Mouse (Mus musculus) neural tube, embryonic 11.5 days (tissue): Measurements from ENCODE around the gene Klhl10. TPM values are rescaled to one million over a fixed set of nuclear protein-coding genes. Genes with fewer than 3 reads are reported as not detected.
A peak's percentile ranks its signal among the peaks of the same experiment; 100 is the strongest.

Experiments used
- ATAC-seq: fragments of 200-750 bp; cut with Nextera tagmentation; 2 replicates; pipeline ENCODE4 v1.8.0; 2017; ENCODE audit warnings: moderate number of reproducible peaks, mild to moderate bottlenecking, moderate TSS enrichment, moderate library complexity; ENCODE audit not compliant: insufficient read depth, low FRiP score, low TSS enrichment
- DNase-seq: peaks from one replicate; pipeline ENCODE4 v3.0.0-alpha.2; 2015; ENCODE audit warnings: low spot score
- H3K27ac ChIP-seq: fragments of 300-500 bp; sonication (generic); 2 replicates; pipeline ENCODE4 v1.5.1; 2014; ENCODE audit warnings: low read depth, mild to moderate bottlenecking, low read length
- H3K27me3 ChIP-seq: fragments of 300-500 bp; sonication (generic); 2 replicates; pipeline ENCODE4 v1.6.1; 2014; ENCODE audit warnings: mild to moderate bottlenecking, low read length, mixed read lengths; ENCODE audit not compliant: control insufficient read depth, insufficient read depth
- H3K36me3 ChIP-seq: fragments of 300-500 bp; sonication (generic); 2 replicates; pipeline ENCODE4 v1.6.1; 2014; ENCODE audit warnings: mild to moderate bottlenecking, low read length, moderate library complexity, mixed read lengths; ENCODE audit not compliant: control insufficient read depth, insufficient read depth
- H3K4me1 ChIP-seq: fragments of 300-500 bp; sonication (generic); 2 replicates; pipeline ENCODE4 v1.6.1; 2014; ENCODE audit warnings: low read length, mixed read lengths; ENCODE audit not compliant: control insufficient read depth, insufficient read depth
- H3K4me2 ChIP-seq: fragments of 300-500 bp; sonication (generic); 2 replicates; pipeline ENCODE4 v1.6.1; 2014; ENCODE audit warnings: low read depth, mild to moderate bottlenecking, moderate library complexity
- H3K4me3 ChIP-seq: fragments of 300-500 bp; sonication (generic); 2 replicates; pipeline ENCODE4 v1.5.1; 2014; ENCODE audit warnings: low read depth, low read length
- H3K9ac ChIP-seq: fragments of 300-500 bp; sonication (generic); 2 replicates; pipeline ENCODE4 v1.6.1; 2014; ENCODE audit warnings: mild to moderate bottlenecking, low read length
- H3K9me3 ChIP-seq: fragments of 300-500 bp; sonication (generic); 2 replicates; pipeline ENCODE4 v1.6.1; 2016; ENCODE audit warnings: low read length; ENCODE audit not compliant: control insufficient read depth
- WGBS: fragments of 180-500 bp; shearing (Covaris S2); extraction: QIAGEN DNeasy Blood & Tissue Kit; methylation state at CpG from one replicate; pipeline ENCODE4 v1.1.7; 2014; 5-methylcytosine and 5-hydroxymethylcytosine counted together
- polyA plus RNA-seq: library from polyadenylated mRNA; unstranded; fragments of >200 nt; fragmentation: Nextera tagmentation; extraction: Ambion mirVana; gene quantifications from 2 replicates; pipeline ENCODE4 v1.2.1, GENCODE M21; 2014

Klhl10 gene
- polyA plus RNA-seq, 1 experiment from 2014 or later: 0.40 TPM

GRCm38 (mm10) chr11:100404456-100405074, 37.2 kb upstream of the Klhl10 start:
- DNase-seq (no peak), ATAC-seq (no peak)
- Histone ChIP-seq H3K9ac (no peak overlapping the region), H3K27me3 (no peaks in the 10 kb centered on the region), H3K4me2 (no peak overlapping the region), H3K4me1 (no peaks in the 10 kb centered on the region; the same call in 1 of the 2 replicates), H3K4me3 (no peak overlapping the region), H3K36me3 (no peaks in the 10 kb centered on the region), H3K27ac (no peak overlapping the region), H3K9me3 (no peaks in the 10 kb centered on the region)
- WGBS: 84% methylated on average over 3 of the region's 3 CpGs

GRCm38 (mm10) chr11:100406273-100406672, 35.4 kb upstream of the Klhl10 start:
- Histone ChIP-seq H3K27ac (no peak overlapping the region), H3K4me1 (no peaks in the 10 kb centered on the region; the same call in 1 of the 2 replicates), H3K27me3 (no peaks in the 10 kb centered on the region), H3K9me3 (no peaks in the 10 kb centered on the region), H3K36me3 (no peaks in the 10 kb centered on the region), H3K4me2 (no peak overlapping the region), H3K9ac (no peak overlapping the region), H3K4me3 (no peak overlapping the region)
- WGBS: 83% methylated on average over 8 of the region's 8 CpGs
- DNase-seq: no peak
- ATAC-seq: no peak

DNA sequence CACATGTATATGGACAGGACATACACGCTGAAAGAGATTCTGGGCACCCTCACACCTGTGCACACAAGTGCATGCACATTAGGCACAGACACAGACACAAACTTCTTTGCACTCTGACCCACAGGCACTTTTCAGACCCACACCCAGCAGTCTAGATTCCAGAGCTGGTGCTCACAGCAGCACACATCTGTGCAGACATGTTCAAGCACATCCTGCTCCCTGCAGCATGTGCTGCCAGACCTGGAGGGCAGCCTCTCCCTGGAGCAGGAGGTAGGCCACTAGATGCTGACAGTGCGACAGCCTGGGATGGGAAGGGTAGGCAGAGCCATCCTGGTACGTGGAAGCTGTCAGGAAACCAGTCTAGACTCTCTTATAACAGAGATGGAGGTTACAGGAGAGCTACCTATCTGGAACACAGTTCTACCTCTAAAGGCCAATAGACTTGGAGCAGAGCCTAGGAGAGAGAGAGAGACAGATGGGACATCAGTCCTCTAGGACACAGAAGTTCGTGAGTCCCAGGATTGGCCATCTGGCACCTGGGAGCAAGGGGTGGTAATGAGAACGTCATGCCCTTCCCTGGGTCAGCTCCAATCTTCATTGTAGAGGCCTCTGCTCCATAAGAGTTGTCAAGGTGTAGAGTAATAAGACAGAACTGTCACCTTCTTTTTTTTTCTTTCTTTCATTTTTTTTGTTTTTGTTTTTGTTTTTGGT, 34.6 kb upstream of the Klhl10 start:
- ATAC-seq (no peak), DNase-seq (no peak)
- no peak overlapping the region for H3K27ac ChIP-seq
- H3K9me3 ChIP-seq: no peaks in the 10 kb centered on the region
- H3K27me3 ChIP-seq: no peaks in the 10 kb centered on the region
- no peak overlapping the region for H3K9ac ChIP-seq
- no peaks in the 10 kb centered on the region for H3K36me3 ChIP-seq
- WGBS: 78% methylated on average over 5 of the region's 5 CpGs
- H3K4me1 ChIP-seq: no peaks in the 10 kb centered on the region; the same call in 1 of the 2 replicates
- H3K4me3 ChIP-seq: no peak overlapping the region
- H3K4me2 ChIP-seq: no peak overlapping the region

DNA sequence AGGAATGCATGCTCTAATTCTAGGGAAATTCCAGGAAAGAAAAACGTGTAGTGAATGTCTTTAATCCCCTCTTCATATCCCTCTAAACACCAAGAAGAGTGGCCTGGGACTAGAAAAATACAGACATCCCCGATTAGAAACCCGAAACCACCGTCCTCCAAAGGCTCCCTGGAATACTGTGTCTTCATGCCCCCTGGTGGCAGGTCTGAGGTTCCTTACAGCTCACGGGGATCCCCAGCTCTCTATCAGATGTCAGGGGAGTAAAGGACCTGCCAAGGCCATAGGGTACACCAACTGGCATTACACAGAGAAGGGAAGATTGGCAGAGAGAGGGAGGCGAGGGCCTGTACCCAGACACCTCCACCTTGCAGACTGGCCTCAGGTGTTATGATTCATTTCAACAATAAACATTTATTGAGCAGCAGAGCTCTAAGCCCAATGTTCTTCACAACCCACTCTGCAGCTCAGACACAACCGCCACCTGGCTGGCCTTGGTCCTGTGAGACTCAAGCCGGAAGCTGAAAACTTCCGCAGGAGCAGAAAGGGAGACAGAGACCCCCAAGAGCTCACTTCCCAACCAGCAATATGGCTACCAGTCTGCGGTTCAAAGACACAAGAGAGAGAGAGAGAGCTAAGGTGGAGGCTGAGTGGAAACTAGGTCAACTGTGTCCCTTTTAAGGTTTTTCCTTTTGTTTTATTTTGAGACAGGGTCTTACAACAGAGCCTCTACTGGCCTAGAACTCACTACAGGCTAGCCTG, 33.5 kb upstream of the Klhl10 start:
- Histone ChIP-seq H3K27ac (no peak overlapping the region), H3K4me3 (no peak overlapping the region), H3K9me3 (no peaks in the 10 kb centered on the region), H3K9ac (no peak overlapping the region), H3K36me3 (no peaks in the 10 kb centered on the region), H3K27me3 (no peaks in the 10 kb centered on the region), H3K4me2 (no peak overlapping the region), H3K4me1 (peaks cover 1% of the 10 kb centered on the region; the same call in 1 of the 2 replicates)
- ATAC-seq (no peak), DNase-seq (peak; percentile 60)
- 45% methylated on average over 10 of the region's 10 CpGs for WGBS

DNA sequence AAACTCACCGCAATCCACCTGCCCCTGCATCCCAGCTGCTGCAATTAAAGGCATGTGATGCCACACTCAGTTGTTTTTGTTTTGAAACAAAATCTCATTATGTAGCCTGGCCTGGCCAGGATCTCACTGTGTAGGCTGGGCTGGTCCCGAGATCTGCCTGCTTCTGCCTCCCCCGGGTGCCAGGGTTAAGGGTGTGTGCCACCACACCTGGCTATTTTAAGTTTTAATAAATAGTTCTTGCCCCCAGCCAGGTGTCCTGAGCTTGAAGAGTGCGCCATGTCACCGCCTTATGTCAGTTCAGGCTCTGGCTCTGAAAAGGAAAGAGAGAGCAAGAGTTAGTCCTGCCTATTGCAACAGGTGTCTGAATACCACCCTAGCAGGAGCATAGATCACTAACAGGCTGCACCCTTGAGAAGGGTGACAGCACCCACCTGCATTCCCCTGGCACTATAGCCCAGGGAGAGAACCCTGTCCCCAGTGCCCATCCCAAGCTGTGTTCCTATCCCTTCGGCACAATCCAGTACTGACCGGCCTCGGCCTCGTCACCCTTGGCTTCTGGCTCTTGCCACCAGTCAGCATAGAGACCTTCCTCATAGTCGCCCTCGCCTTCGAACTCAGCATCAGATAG, 32.8 kb upstream of the Klhl10 start:
- DNase-seq: no peak
- H3K27me3 ChIP-seq: 0 out of 2 replicates have a peak, but pooled peaks cover 3% of the 10 kb centered on the region
- no peak for ATAC-seq
- WGBS: 93% methylated on average over 12 of the region's 12 CpGs
- H3K4me1 ChIP-seq: peaks cover 6% of the 10 kb centered on the region; the same call in 1 of the 2 replicates
- H3K9me3 ChIP-seq: no peaks in the 10 kb centered on the region
- H3K4me3 ChIP-seq: no peak overlapping the region
- no peak overlapping the region for H3K27ac ChIP-seq
- no peak overlapping the region for H3K4me2 ChIP-seq
- no peaks in the 10 kb centered on the region for H3K36me3 ChIP-seq
- no peak overlapping the region for H3K9ac ChIP-seq

DNA sequence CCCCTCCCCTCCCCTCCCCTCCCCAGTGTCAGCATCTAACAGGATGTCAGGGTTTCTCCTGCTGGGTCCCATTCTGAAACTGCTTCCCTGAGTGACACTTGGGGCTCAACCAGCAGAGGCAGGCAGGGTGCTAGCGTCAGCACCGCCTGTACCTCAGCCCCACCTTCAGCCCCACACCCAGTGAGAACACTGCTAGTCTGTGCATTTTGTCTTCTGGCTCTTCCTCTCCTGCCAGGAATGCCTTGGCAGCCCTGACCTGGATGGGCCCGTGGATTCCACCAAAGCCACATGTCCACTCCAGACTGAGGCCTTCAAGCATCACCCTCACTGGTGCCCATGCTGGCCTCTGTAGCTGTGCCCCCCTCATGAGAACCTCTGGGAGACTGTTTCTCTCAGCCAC, 32.0 kb upstream of the Klhl10 start:
- Histone ChIP-seq H3K36me3 (no peaks in the 10 kb centered on the region), H3K27me3 (0 out of 2 replicates have a peak, but pooled peaks cover 3% of the 10 kb centered on the region), H3K4me3 (no peak overlapping the region), H3K27ac (no peak overlapping the region), H3K9ac (no peak overlapping the region), H3K9me3 (no peaks in the 10 kb centered on the region), H3K4me2 (no peak overlapping the region), H3K4me1 (peaks cover 7% of the 10 kb centered on the region; the same call in 1 of the 2 replicates)
- no peak for ATAC-seq
- WGBS: 81% methylated on average over 3 of the region's 3 CpGs
- no peak for DNase-seq

DNA sequence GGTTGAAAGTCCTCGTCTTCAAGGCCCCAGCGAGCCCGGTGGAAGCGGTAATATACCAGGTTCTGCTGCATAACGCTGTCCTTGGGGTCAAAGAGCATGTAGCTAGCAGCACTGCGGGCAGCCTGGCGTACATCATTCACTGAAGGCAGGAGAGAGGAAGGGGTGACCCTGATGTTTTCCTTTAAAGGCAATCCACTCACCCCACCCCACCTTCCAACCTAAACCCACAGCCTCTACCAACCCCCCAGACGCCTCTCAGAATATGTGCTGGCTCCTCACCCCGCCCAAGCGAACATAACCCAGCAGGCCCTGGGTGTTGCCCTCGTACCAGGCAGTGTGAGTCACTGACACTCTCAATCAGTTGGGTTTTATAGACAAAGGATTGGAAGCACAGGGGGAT, 30.0 kb upstream of the Klhl10 start:
- Histone ChIP-seq H3K9ac (no peak overlapping the region), H3K27me3 (peaks cover 8% of the 10 kb centered on the region; the same call in 1 of the 2 replicates), H3K9me3 (no peaks in the 10 kb centered on the region), H3K27ac (no peak overlapping the region), H3K4me1 (peaks cover 7% of the 10 kb centered on the region; the same call in 1 of the 2 replicates), H3K36me3 (no peaks in the 10 kb centered on the region), H3K4me2 (no peak overlapping the region), H3K4me3 (no peak overlapping the region)
- DNase-seq (no peak), ATAC-seq (no peak)
- WGBS: 82% methylated on average over 11 of the region's 11 CpGs

DNA sequence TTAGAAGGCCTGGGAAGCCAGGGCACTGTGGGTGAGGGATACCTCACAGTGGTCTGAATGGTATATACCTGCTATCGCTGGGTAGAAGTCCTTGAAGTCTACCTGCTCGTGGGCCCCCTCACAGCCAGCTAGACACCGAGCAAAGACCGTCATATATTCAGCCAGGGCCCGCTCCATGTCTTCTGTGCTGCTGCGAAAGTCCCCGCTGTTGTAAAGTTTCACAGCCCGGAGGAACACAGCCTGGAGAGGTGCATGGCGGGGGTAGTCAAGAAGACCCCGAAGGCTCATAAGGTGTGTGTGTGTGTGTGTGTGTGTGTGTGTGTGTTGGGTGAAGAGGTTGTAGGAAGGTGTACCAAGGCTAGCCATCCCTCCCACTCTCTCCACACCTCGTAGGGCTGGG, 28.2 kb upstream of the Klhl10 start:
- no peak overlapping the region for H3K27ac ChIP-seq
- 70% methylated on average over 11 of the region's 11 CpGs for WGBS
- no peak for ATAC-seq

More for the DNA sequence above, 28.2 kb upstream of the Klhl10 start:
- peaks cover 8% of the 10 kb centered on the region; the same call in 1 of the 2 replicates for H3K27me3 ChIP-seq
- no peaks in the 10 kb centered on the region for H3K9me3 ChIP-seq
- H3K4me1 ChIP-seq: peaks cover 7% of the 10 kb centered on the region; the same call in 1 of the 2 replicates
- peak overlapping the region; percentile 69 for H3K4me2 ChIP-seq
- peak overlapping the region; percentile 73 for H3K9ac ChIP-seq
- DNase-seq: no peak
- peak overlapping the region; percentile 61 for H3K4me3 ChIP-seq
- H3K36me3 ChIP-seq: no peaks in the 10 kb centered on the region
